Mouse (Mus musculus) G1E (cell line): ENCODE results near the gene Nutm1.
"Not testable (repeated sequence)": the region's sequence is repeated elsewhere in the genome, so short reads cannot be mapped to it uniquely, and the experiment has no call there.

Experiments used
- CTCF ChIP-seq: IDR thresholded peaks from 2 replicates; pipeline ENCODE4 v1.5.1; 2012; ENCODE audit warnings: low read depth, low read length, inconsistent platforms, mixed read lengths
- GATA1 ChIP-seq: IDR thresholded peaks from 2 replicates; pipeline ENCODE4 v1.6.1; 2012; ENCODE audit warnings: borderline replicate concordance, low read length, inconsistent platforms, mixed read lengths
- GATA2 ChIP-seq: IDR thresholded peaks from 2 replicates; pipeline ENCODE4 v1.6.1; 2012; ENCODE audit warnings: low read depth, low read length, inconsistent platforms, borderline replicate concordance
- POLR2AphosphoS5 ChIP-seq: IDR thresholded peaks from 2 replicates; pipeline ENCODE4 v1.6.1; 2012; ENCODE audit warnings: low read depth, low read length, inconsistent platforms; ENCODE audit not compliant: insufficient replicate concordance
- TAL1 ChIP-seq: conservative IDR thresholded peaks from 2 replicates; pipeline ENCODE4 v1.6.1; 2012; ENCODE audit warnings: low read depth, low read length, inconsistent platforms, mixed read lengths

DNA sequence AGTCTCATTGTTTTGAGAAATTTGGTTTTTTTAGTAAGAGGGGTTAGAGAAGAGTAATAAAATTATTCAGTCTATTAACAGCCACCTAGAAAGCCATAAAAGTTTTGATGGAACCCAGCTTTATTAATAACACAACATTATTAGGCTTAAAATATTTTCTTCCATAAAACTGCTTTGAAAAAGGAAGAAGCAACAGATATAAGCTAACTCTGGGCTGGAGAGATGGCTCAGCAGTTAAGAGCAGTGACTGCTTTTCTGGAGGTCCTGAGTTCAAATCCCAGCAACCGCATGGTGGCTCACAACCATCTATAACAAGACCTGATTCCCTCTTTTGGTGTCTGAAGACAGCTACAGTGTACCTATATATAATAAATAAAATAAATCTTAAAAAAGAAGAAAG lies 27.0 kb upstream of the Nutm1 start:
- TF ChIP-seq CTCF, TAL1, GATA1, POLR2AphosphoS5, GATA2: not testable (repeated sequence)
